Mouse (Mus musculus) midbrain, postnatal 0 days (tissue): ENCODE results near the gene Bcas3. TPM values are rescaled to one million over a fixed set of nuclear protein-coding genes. Genes with fewer than 3 reads are reported as not detected.

Experiments used
- ATAC-seq: fragments of 200-750 bp; cut with Nextera tagmentation; 2 replicates; pipeline ENCODE4 v1.8.0; 2017; ENCODE audit warnings: moderate number of reproducible peaks, mild to moderate bottlenecking, moderate TSS enrichment, moderate library complexity; ENCODE audit not compliant: low FRiP score
- DNase-seq: peaks from one replicate; pipeline ENCODE4 v3.0.0-alpha.2; 2015; ENCODE audit warnings: low spot score
- H3K27ac ChIP-seq: fragments of 300-500 bp; sonication (generic); 2 replicates; pipeline ENCODE4 v1.5.1; 2014; ENCODE audit warnings: low read depth, mild to moderate bottlenecking, low read length, mixed read lengths
- H3K27me3 ChIP-seq: fragments of 300-500 bp; sonication (generic); 2 replicates; pipeline ENCODE4 v1.6.1; 2014; ENCODE audit warnings: low read length, control low read depth, mixed read lengths; ENCODE audit not compliant: insufficient read depth
- H3K36me3 ChIP-seq: fragments of 300-500 bp; sonication (generic); 2 replicates; pipeline ENCODE4 v1.6.1; 2014; ENCODE audit warnings: low read length, control low read depth, mixed read lengths; ENCODE audit not compliant: insufficient read depth
- H3K4me1 ChIP-seq: fragments of 300-500 bp; sonication (generic); 2 replicates; pipeline ENCODE4 v1.6.1; 2014; ENCODE audit warnings: mild to moderate bottlenecking, control low read depth, antibody characterized with exemption, low read length, mixed read lengths; ENCODE audit not compliant: insufficient read depth
- H3K4me2 ChIP-seq: fragments of 300-500 bp; sonication (generic); 2 replicates; pipeline ENCODE4 v1.6.1; 2014; ENCODE audit warnings: low read depth, mild to moderate bottlenecking, low read length, mixed read lengths; ENCODE audit not compliant: poor library complexity, severe bottlenecking
- H3K4me3 ChIP-seq: fragments of 300-500 bp; sonication (generic); 2 replicates; pipeline ENCODE4 v1.5.1; 2014; ENCODE audit warnings: low read depth, mild to moderate bottlenecking, low read length, moderate library complexity
- H3K9ac ChIP-seq: fragments of 300-500 bp; sonication (generic); replicated peaks from 2 replicates; pipeline ENCODE4 v1.6.1; 2014; ENCODE audit warnings: mild to moderate bottlenecking, low read length, moderate library complexity, mixed read lengths; ENCODE audit not compliant: poor library complexity, severe bottlenecking
- H3K9me3 ChIP-seq: fragments of 300-500 bp; sonication (generic); 2 replicates; pipeline ENCODE4 v1.6.1; 2016; ENCODE audit warnings: low read length, control low read depth
- CTCF ChIP-seq: IDR thresholded peaks from 2 replicates; pipeline ENCODE4 v1.5.1; 2016; ENCODE audit warnings: antibody characterized with exemption, mild to moderate bottlenecking
- WGBS: fragments of 180-500 bp; shearing (Covaris S2); extraction: QIAGEN DNeasy Blood & Tissue Kit; methylation state at CpG from one replicate; pipeline ENCODE4 v1.1.7; 2014; 5-methylcytosine and 5-hydroxymethylcytosine counted together
- polyA plus RNA-seq: library from polyadenylated mRNA; unstranded; fragments of >200 nt; fragmentation: Nextera tagmentation; extraction: Ambion mirVana; gene quantifications from 2 replicates; pipeline ENCODE4 v1.2.1, GENCODE M21; 2015
- total RNA-seq: library from RNA; depleted of rRNA; stranded (reverse); fragments of >200 nt; gene quantifications from 2 replicates; pipeline ENCODE4 v1.2.3, GENCODE M21; 2014

Gene Bcas3
- total and polyA plus RNA-seq, 2 experiments from 2014 or later: 28.4 to 34.7 TPM

DNA sequence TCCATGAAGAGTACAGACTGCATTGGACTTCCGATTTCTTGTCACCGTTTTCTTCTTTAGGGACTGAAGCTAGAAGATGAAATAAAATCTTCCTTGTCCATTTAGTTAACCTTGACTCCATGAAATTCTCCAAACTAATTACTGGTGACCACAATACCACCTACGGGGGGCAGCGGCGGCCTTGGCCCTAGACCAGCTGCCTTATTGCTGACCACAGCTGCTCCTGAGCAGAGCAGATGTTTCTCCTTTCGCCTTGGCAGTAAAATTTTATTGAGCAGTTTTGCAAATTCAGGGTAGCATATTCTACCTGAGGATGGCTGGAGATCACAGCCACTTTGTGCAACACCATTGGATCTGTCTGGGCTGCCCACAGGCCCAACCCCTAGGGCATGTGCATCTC is 356.2 kb downstream of the Bcas3 start:
- H3K36me3 ChIP-seq: no peaks in the 10 kb centered on the region
- DNase-seq (no peak), ATAC-seq (no peak)
- TF ChIP-seq CTCF: no peak
- H3K9me3 ChIP-seq: no peaks in the 10 kb centered on the region
- no peak overlapping the region for H3K4me3 ChIP-seq
- H3K4me2 ChIP-seq: no peak overlapping the region
- no peak overlapping the region for H3K9ac ChIP-seq
- no peaks in the 10 kb centered on the region; the same call in 1 of the 2 replicates for H3K4me1 ChIP-seq
- 0 out of 2 replicates have a peak, but pooled peaks cover 3% of the 10 kb centered on the region for H3K27me3 ChIP-seq
- WGBS: 84% methylated on average over 6 of the region's 6 CpGs
- H3K27ac ChIP-seq: no peak overlapping the region

DNA sequence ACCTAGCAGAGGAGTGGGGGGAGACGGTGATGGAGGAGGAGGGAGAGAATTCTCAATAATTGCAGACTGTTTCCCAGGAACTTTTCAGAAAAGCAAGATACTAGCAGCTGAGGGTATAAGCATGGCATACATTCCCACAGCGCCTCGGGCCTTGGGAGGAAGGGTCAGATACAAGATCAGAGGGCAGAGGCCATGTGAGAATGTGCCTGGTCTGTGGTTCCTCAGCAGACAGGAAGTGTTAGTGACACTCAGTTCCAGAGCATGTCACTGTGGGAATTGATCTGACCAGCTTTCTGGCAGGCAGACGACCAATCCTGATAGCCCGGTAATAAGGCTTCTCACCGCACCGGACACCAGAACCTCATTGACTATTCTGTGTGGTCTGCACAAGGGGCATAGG is 357.2 kb downstream of the Bcas3 start:
- TF ChIP-seq CTCF: no peak
- no peak overlapping the region for H3K9ac ChIP-seq
- no peak overlapping the region for H3K27ac ChIP-seq
- no peaks in the 10 kb centered on the region for H3K9me3 ChIP-seq
- DNase-seq: no peak
- WGBS: 86% methylated on average over 7 of the region's 7 CpGs
- H3K4me1 ChIP-seq: no peaks in the 10 kb centered on the region; the same call in 1 of the 2 replicates
- no peak for ATAC-seq
- no peak overlapping the region for H3K4me2 ChIP-seq
- H3K36me3 ChIP-seq: no peaks in the 10 kb centered on the region
- 0 out of 2 replicates have a peak, but pooled peaks cover 3% of the 10 kb centered on the region for H3K27me3 ChIP-seq
- H3K4me3 ChIP-seq: no peak overlapping the region

- no peak for TF ChIP-seq CTCF
- Histone ChIP-seq H3K9me3 (no peaks in the 10 kb centered on the region), H3K4me3 (no peak overlapping the region), H3K27me3 (0 out of 2 replicates have a peak, but pooled peaks cover 3% of the 10 kb centered on the region), H3K9ac (no peak overlapping the region), H3K36me3 (no peaks in the 10 kb centered on the region), H3K4me1 (no peaks in the 10 kb centered on the region; the same call in 1 of the 2 replicates), H3K4me2 (no peak overlapping the region), H3K27ac (no peak overlapping the region)
- ATAC-seq (no peak), DNase-seq (no peak)
- 89% methylated on average over 8 of the region's 8 CpGs for WGBS
Measured at GRCm38 (mm10) chr11:85712026-85712804, 359.2 kb downstream of the Bcas3 start.

DNA sequence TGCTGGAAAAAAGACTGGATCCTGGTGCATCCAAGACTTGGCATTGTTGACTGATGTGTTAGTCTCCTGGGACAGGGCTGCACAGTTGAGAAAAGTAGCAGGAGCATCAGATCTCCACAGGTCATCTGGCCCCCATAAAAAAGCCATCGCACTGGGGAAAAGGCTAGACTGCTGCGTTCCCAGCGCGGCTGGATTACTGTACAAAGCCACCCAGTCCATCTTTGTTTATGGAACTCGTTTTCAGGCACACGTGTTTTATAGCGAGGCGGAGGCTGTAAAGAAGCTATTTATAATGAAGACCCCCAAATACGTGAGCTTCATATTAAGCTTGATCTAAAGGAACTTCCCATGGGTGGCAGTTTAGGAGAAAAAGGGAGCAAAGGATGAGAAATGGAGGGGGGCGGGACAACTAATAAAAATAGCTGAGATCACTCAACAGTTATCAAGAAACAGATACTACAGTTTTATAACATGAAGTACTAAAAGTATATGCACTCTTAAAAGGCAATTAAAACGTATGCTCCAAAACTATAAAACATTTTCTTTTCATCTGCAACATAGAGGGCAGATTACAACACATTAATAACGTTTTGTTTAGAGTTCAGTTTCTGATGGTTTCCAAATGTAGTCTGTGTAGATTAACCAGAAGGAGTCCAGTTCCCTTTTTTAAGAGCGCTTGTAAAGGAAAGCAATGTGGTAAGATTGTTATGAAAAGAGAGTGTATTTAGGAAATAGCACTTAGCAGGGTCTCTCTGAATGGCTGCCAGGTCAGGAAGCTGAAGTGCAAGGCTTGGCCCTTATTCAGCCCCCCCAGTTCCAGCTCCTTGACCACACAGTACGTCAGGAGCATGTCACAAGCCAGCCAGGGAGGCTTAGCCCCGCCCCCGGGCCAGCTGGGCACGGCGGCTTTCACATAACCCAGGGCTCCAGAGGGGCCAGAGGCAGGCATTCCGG is 360.2 kb downstream of the Bcas3 start:
- H3K9me3 ChIP-seq: no peaks in the 10 kb centered on the region
- no peak overlapping the region for H3K9ac ChIP-seq
- peak; percentile 38 for DNase-seq
- H3K36me3 ChIP-seq: no peaks in the 10 kb centered on the region
- WGBS: 58% methylated on average over 19 of the region's 19 CpGs
- no peak overlapping the region for H3K4me2 ChIP-seq
- H3K27me3 ChIP-seq: 0 out of 2 replicates have a peak, but pooled peaks cover 3% of the 10 kb centered on the region
- H3K27ac ChIP-seq: no peak overlapping the region
- no peak for ATAC-seq
- H3K4me1 ChIP-seq: no peaks in the 10 kb centered on the region; the same call in 1 of the 2 replicates
- TF ChIP-seq CTCF: no peak
- no peak overlapping the region for H3K4me3 ChIP-seq

- Histone ChIP-seq H3K9me3 (no peaks in the 10 kb centered on the region), H3K27me3 (0 out of 2 replicates have a peak, but pooled peaks cover 3% of the 10 kb centered on the region), H3K4me3 (no peak overlapping the region), H3K4me2 (no peak overlapping the region), H3K4me1 (no peaks in the 10 kb centered on the region; the same call in 1 of the 2 replicates), H3K36me3 (no peaks in the 10 kb centered on the region), H3K27ac (no peak overlapping the region), H3K9ac (no peak overlapping the region)
- no peak for TF ChIP-seq CTCF
- 8% methylated on average over 2 of the region's 2 CpGs for WGBS
- DNase-seq: no peak
- no peak for ATAC-seq
Measured at GRCm38 (mm10) chr11:85713814-85714208, 360.8 kb downstream of the Bcas3 start.
